Mouse (Mus musculus) megakaryocyte progenitor cell, adult 5-6 weeks (primary cell): ENCODE data around the gene Mylk4. TPM values are rescaled to one million over a fixed set of nuclear protein-coding genes. Genes with fewer than 3 reads are reported as not detected.
A peak's percentile ranks its signal among the peaks of the same experiment; 100 is the strongest.

Source experiments
- ATAC-seq: replicated peaks from 2 replicates; pipeline ENCODE4 v1.8.0; 2016; ENCODE audit warnings: mild to moderate bottlenecking, moderate TSS enrichment, inconsistent platforms; ENCODE audit not compliant: poor library complexity
- total RNA-seq, 2 experiments: library from RNA; stranded (forward) in 1 of 2; stranded (reverse) in 1 of 2; fragments of 157-497, 149-512 nt in 1 of 2; fragments of 200-1000 nt in 1 of 2; gene quantifications; 2 replicates each; pipeline versions ENCODE4 v1.2.3 to v1.2.4; 2015 to 2017

Mylk4 gene
- total RNA-seq, 2 experiments from 2014 or later = not detected

GRCm38 (mm10) chr13:32799131-32799530 lies 15.4 kb upstream of the Mylk4 start:
- ATAC-seq = no peak

- no peak for ATAC-seq
Observed at GRCm38 (mm10) chr13:32797085-32797484, 13.3 kb upstream of the Mylk4 start.

DNA sequence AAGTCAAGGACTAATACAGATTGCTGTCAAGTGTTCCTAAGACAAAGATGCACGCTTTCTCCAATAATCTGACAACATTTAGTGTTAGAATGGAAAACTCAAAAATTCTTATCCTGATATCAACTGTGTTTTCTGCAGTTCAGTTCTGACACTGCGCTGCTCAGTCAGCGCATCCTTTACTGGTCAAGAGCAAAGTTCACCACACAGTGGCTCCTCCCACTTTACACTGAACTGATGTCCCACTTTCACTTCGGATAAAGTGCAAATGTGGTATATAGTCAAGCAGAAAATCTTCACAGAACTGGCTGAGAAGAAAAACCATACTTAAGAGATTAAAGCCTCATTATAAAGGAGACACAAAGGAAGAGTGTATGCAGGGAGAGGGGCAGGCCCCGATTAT lies 11.4 kb upstream of the Mylk4 start:
- ATAC-seq = no peak

DNA sequence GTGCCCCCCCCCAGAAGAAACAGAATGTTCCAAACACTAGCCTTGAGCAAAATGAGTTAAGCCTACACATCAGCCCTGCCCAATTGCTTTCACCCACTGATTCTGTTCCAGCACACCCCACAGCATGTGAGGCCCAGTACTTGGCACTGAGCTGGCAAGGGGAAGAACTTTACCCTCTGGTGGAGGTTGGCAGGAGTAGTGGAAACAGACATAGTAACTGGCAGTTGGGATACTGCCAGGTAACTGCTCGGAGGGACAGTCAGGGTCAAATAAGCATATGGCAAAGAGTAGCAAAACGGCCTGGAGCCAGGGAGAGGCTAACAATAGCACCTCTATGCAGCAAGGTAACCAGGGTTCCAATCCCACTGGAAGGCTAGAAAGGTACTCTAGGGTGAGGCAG lies 10.9 kb upstream of the Mylk4 start:
- no peak for ATAC-seq

DNA sequence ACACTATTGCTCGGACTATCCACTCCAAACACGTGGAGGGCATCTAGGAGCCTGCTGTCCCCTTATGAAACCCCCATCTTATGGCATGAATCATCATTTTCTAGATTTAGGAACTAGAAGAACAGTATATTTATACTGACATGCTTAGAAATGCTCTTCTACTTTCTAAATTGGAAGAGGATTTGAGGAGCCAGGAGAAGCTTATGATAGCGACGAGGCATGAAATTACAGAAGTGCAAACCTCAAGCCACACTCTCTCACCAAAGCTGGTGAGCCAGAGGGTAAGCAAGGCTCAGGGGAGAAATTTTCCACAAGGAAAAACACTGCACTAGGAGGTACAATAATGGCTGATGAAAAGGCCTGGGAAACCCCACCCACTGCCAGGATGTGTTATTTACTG lies 6.0 kb upstream of the Mylk4 start:
- ATAC-seq = no peak

DNA sequence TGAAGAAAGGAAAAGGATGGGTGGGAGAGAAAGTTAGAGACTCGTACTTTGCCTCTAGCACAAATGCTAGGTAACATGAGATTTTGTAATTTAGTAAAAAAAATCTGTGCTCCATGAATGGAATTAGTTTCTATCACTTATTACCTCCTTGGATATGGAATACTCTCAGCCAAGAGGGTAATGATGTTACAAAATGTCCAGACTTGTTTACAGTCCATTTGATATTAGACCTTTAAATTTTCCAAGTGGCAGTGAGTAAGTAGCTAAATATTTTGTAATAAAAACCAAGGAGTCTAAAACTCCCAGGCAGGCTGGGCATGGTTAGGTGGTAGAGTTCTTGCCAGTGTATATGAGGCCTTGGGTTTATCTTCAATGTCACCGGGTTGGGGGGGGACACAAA lies 3.8 kb upstream of the Mylk4 start:
- ATAC-seq = no peak

- ATAC-seq = peak; percentile 48; the same call in 1 of the 2 replicates
Observed at GRCm38 (mm10) chr13:32783055-32783454, 699 bp downstream of the Mylk4 start.

DNA sequence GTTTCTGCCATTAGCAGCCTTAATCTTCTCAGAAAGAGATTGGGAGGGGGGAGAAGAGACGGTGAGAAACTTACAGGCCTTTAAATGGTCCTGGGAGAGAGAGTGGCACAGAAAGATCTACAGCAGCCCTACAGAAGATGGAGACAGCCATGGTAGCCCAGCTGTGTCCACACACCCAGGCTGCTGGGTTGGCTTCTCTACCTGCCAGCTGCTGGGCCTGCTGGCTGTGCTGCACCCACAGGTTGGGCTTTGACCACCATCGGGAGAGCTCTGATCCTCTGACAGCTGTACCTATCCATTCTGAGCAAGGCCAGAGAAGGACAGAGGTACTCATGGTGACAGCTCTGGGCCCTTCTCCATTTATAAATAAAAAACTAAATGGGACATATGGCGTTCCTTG lies 4.9 kb downstream of the Mylk4 start:
- no peak for ATAC-seq

DNA sequence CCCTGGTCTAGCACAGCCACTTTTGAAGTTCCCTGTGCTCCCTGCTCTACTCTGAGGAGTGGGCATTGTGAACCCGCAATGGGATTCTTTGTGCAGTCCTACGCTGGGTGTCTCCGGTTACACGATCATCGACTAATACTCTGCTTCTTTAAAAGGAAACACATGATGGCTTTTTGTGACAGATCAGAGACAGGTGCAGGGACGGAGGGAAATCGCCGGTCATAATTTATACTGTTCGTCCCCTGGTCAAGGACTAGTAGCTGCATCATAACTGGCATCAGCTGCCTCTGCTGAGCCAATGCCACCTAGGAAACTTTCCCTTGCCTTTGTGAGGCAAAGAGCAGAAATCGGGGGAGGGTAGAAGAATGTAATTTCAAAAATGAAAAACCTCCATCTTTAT lies 7.4 kb downstream of the Mylk4 start:
- no peak for ATAC-seq

DNA sequence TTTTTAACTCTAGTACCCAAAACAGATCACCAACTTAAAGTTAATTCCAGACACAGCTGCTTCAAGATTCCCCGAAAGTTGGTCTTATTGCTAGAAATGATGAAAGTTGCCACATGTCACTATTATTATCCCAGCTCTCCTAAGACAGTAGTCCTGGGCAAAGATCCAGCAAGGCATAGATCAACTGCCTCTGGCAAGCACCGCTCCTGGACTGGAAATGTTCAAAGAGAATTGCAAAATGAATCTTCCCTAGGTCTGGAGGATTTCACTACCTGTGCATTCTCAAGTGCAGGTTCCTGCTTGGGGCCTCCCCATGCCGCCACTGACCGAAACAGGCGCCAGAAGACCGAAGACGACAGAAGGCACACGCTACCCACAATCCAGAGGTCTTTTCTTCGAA lies 7.9 kb downstream of the Mylk4 start:
- ATAC-seq = no peak

DNA sequence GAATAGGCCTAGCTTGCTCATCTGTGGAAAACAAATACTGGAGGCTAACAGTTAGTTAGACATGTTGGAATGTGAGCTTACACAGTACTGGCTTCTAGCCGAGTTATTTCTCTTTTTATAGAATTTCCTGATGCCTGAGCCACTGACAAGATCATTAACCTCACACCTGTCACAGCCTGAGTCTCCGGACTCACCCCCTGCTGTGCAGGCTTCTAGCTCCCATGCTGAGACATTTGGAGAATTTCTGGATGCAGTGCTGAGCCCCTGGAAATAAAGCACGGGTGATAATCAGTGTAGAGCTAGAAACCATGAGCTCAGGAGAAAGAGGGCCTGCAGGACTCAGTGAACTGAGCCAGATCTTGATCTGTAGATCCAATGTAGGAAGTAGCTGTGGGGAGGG lies 13.8 kb downstream of the Mylk4 start:
- no peak for ATAC-seq

GRCm38 (mm10) chr13:32768104-32768503 lies 15.7 kb downstream of the Mylk4 start:
- ATAC-seq = peak; percentile 76

- ATAC-seq = no peak
Observed at GRCm38 (mm10) chr13:32764448-32764847, 19.3 kb downstream of the Mylk4 start.

- ATAC-seq = no peak
Observed at GRCm38 (mm10) chr13:32763141-32763540, 20.6 kb downstream of the Mylk4 start.

DNA sequence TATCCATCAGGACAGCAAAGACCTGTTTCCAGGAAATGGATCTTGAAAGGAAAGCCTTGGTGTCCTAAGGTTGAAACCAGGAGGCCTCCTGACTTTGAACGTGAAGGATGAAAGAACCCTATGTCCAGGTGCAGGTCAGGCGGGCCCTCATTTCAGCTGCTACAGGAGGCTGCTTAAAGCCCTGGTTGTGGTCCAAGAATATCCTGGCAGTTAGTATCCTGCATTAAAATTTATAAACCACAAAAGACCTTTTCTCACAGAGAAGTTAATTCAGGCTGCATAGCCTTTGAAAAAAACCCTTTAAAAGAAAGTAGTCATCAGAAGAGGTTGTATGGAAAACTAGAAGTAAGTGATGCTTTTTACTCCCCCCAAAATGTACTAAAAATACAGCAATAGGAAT lies 23.0 kb downstream of the Mylk4 start:
- ATAC-seq = no peak

GRCm38 (mm10) chr13:32759036-32759435 lies 24.7 kb downstream of the Mylk4 start:
- no peak for ATAC-seq

DNA sequence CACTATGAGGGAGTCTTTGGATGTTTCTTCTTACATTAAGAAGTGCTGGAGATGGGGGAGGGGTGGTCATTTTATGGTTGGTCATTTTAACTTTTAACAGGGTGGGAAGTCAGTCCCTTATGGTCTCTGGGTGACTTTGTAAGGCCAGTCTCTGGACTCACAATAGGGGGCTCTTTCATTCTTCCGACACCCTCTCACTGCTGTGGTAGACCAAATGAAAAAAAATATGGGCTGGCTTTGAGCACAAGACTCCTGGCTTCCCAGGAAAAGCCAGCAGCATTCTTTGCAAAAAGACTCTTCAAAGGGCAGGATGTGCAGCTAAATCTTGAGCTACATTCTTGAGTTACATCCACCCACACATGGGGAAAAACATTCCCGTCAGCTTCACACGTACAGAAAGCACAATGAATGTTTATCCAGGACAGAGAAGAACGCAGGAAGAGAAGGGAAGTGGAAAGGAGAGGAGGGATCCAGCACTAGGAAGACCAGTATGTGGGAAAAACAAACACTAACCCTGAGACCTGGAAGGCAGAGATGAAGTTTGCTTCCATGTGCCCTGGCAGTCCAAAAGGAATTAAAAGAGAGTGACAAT lies 31.6 kb downstream of the Mylk4 start:
- ATAC-seq = no peak

DNA sequence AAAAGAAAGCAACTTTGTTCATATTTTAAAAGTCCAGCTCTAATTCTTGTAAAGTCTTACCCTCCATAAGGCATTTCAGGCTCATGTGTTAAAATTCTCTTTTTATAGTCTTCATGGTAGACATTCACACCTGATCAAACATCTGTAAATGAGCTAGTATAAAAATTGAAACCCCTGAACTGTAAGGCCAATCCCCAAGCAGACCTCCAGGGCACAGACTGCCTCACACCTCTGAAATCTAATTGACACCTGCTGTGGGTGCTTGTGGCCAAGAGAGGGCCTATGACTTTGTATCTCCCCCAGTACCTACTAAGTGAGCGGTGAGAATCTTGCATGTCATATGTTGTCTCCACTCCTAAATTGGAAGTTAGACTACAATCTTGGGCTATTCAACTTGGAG lies 33.2 kb downstream of the Mylk4 start:
- no peak for ATAC-seq

DNA sequence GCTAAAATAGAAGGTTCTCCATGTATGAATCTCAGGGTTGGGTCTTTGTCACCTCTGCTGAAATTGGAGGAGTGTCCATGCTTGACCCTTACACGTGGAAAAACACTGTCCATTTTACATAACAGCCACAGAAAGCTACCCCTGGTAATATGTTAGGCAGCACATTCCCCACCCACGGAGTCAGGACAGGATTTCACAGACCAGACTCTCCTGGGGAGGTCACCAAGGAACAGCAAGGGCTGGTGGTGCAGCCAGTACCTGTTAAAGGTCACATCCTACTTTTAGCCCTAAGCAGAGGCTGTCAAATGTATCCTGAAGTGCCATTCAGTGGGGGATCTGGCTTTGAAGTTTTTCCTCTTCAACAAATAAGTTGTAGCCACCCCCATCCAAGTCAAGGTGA lies 35.3 kb downstream of the Mylk4 start:
- no peak for ATAC-seq

DNA sequence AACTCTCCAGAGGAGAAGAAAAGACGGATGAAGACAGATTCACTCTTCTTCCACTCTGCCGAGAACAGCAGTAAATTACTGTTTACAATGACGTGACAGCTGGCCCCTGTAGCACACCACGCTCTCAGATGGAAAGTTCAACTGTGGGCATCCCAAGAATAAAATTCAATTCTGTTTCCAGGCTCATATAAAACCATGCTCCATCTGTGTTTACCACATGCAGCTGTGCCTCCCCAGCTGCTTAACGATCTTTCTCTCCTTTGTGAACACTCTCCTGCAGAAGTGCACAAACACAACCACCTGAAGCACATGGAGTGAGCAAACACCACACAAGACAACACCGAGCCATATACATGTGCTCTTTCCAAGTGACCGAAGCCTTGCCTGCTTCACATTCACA lies 42.6 kb downstream of the Mylk4 start:
- no peak for ATAC-seq

DNA sequence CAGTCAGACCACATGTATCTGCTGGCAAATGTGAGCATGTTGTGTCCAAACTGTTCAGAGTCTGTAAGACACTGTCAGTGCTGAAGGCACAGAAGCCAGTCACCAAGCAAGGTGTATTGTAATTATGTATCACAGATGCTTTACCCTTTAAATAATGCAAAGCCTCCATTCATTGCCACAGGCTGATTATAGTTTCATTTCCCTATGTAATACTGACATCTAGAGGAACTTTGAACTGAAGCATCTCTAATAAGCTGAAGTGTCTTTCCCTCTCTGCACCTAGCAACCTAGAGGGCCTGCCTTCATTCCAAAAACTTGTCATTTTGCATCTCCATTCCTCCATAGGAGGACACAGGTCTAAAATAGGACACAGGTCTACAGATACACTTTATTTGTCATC lies 52.5 kb downstream of the Mylk4 start:
- ATAC-seq = peak; percentile 34; the same call in 1 of the 2 replicates

DNA sequence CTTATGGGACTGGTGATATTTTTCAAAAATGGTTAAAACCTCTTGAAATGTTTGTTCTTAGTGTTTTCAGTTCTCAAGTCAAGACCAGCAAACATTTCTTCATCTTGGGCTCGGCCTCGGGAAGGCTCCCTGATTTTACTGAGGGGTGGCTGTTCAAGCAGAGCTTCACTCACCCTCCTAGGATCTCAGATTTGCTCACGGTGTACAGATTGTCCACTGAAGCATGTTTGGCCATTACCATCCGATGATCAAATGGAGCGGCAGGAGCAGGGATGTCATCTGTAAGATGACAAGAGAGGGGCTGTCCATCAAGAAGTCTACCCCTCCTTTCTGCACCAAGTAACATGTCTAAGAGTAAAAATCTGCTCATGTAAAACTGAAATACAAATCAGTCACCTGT lies 59.1 kb downstream of the Mylk4 start:
- ATAC-seq = no peak

- no peak for ATAC-seq
Observed at GRCm38 (mm10) chr13:32721717-32722116, 62.0 kb downstream of the Mylk4 start.

DNA sequence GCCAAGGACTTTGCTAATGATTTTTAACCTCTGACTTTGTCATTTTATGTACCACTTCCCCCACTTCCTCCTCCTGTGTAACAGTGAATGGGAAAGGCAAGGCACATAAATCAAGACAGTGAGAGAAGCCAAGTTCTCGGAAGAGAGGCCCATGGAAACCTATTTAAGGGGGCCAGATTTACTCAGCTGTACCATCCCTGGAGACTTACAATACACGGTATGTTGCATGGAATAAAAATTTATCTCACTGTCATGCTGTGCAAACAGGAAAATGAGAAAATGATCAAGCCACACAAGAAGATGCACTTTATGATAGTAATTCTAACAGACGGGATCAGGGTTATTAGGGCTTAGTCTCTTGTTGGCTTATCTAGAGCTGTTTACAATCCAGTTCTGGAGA lies 64.5 kb downstream of the Mylk4 start:
- no peak for ATAC-seq
